Mouse (Mus musculus) ES-E14 (cell line): ENCODE data around the gene Znhit6. TPM values are rescaled to one million over a fixed set of nuclear protein-coding genes. Genes with fewer than 3 reads are reported as not detected.

Experiments used
- DNase-seq: peaks from one replicate; pipeline ENCODE4 v3.0.0-alpha.2; 2013; ENCODE audit warnings: low read depth, low spot score
- H3K27ac ChIP-seq: 2 replicates; pipeline ENCODE4 v1.5.1; 2012; ENCODE audit warnings: low read depth, mild to moderate bottlenecking, low read length, moderate library complexity, mixed read lengths; ENCODE audit not compliant: poor library complexity, insufficient read depth, severe bottlenecking
- H3K36me3 ChIP-seq: 2 replicates; pipeline ENCODE4 v1.6.1; 2012; ENCODE audit warnings: mild to moderate bottlenecking, low read length, moderate library complexity, mixed read lengths; ENCODE audit not compliant: control insufficient read depth, poor library complexity, insufficient read depth, severe bottlenecking
- H3K4me1 ChIP-seq, 2 experiments: fragments of 150-350 bp in 1 of 2; sonication (generic) in 1 of 2; 2 replicates each; pipeline ENCODE4 v1.6.1; 2012; ENCODE audit warnings: low read length in 2 of 2, mild to moderate bottlenecking in 1 of 2, mixed read lengths in 1 of 2; ENCODE audit not compliant: control insufficient read depth in 2 of 2, insufficient read depth in 2 of 2, poor library complexity in 1 of 2
- H3K4me3 ChIP-seq, 2 experiments: fragments of 150-350 bp in 1 of 2; sonication (generic) in 1 of 2; 2 replicates each; pipeline ENCODE4 v1.5.1; 2012; ENCODE audit warnings: low read length in 2 of 2, low read depth in 1 of 2, mild to moderate bottlenecking in 1 of 2, mixed read lengths in 1 of 2; ENCODE audit not compliant: insufficient read depth in 1 of 2, poor library complexity in 1 of 2, severe bottlenecking in 1 of 2
- H3K9ac ChIP-seq: 2 replicates; pipeline ENCODE4 v1.6.1; 2012; ENCODE audit warnings: low read depth, mild to moderate bottlenecking, low read length, mixed read lengths; ENCODE audit not compliant: poor library complexity, insufficient read depth, severe bottlenecking
- H3K9me3 ChIP-seq: fragments of 150-350 bp; sonication (generic); 2 replicates; pipeline ENCODE4 v1.6.1; 2012; ENCODE audit warnings: low read depth, mild to moderate bottlenecking, low read length; ENCODE audit not compliant: control insufficient read depth, insufficient read depth
- CHD2 ChIP-seq: IDR thresholded peaks from 2 replicates; pipeline ENCODE4 v1.6.1; 2014; ENCODE audit warnings: mild to moderate bottlenecking, low read depth, low read length, inconsistent platforms
- HCFC1 ChIP-seq: IDR thresholded peaks from 2 replicates; pipeline ENCODE4 v1.6.1; 2012; ENCODE audit warnings: low read length, inconsistent platforms, borderline replicate concordance; ENCODE audit not compliant: insufficient read depth
- MAFK ChIP-seq: IDR thresholded peaks from 2 replicates; pipeline ENCODE4 v1.6.1; 2014; ENCODE audit warnings: mild to moderate bottlenecking, low read depth, low read length, inconsistent platforms; ENCODE audit not compliant: insufficient read depth
- ZC3H11A ChIP-seq: IDR thresholded peaks from 2 replicates; pipeline ENCODE4 v1.6.1; 2012; ENCODE audit warnings: low read depth, mild to moderate bottlenecking, inconsistent platforms, low read length, borderline replicate concordance
- ZNF384 ChIP-seq: IDR thresholded peaks from 2 replicates; pipeline ENCODE4 v1.6.1; 2012; ENCODE audit warnings: low read depth, low read length, inconsistent platforms
- in situ Hi-C, 2 experiments: fragments of 600-800 bp; cut with MboI; formaldehyde crosslinking; loops; one replicate each; pipeline ENCODE4 v1.15.1; 2025; ENCODE audit warnings: low sequenced_read_pairs in 2 of 2, inconsistent platforms in 1 of 2; ENCODE audit not compliant: unreplicated experiment in 2 of 2
- total RNA-seq: library from RNA; depleted of rRNA; stranded (reverse); fragments of 300-350 nt; gene quantifications from 2 replicates; pipeline ENCODE4 v1.2.3, GENCODE M21; 2012

Gene Znhit6
- total RNA-seq, 1 experiment, result 56.8 TPM

DNA sequence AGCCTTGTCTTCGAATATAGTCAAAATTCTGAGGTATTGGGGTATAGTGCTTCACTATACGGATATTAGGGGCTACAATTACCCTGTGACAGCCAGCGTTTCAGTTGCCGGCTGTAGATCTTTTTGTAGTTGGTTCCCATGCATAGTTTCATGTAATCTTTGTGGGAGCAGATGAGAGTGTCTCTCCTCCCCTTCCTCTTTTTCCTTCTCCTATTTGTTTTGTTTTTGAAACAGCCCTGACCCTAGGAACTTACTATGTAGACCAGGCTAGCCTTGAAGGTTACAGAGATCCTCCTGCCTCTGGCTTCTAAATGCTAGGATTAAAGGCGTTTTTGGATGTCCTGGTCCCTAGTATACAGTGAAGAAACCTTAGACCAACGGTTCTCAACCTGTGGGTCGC, 665 bp upstream of the Znhit6 start:
- peaks cover 16% of the 10 kb centered on the region for H3K36me3 ChIP-seq
- TF ChIP-seq HCFC1 (no peak), ZC3H11A (no peak), ZNF384 (no peak), CHD2 (no peak), MAFK (no peak)
- no peak overlapping the region for H3K9ac ChIP-seq
- H3K4me1 ChIP-seq, result peaks cover 0 to 2% of the 10 kb centered on the region in 2 experiments; a peak in 2 of 4 replicates
- no peaks in the 10 kb centered on the region for H3K9me3 ChIP-seq
- no peak overlapping the region for H3K27ac ChIP-seq
- H3K4me3 ChIP-seq, result no peak overlapping the region
- no peak for DNase-seq
- in situ Hi-C loops, result no loop called here

DNA sequence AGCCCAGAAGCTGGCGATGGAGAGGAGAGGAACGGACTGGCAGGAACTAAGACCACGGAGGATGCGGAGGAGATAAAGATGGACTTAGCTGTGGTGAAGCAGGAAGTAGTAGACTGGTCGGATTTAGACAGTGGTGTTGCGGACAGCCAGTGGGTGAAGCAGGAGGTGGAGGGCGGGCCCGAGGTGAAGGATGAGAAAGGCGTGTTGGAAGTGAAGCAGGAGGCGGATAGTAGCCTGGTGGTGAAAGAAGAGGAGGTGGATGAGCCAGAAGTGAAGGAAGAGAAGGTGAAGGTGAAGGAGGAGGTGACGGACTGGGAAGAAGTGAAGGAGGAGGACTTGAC, 447 bp downstream of the Znhit6 start:
- in situ Hi-C loops, result no loop called here
- peaks cover 22% of the 10 kb centered on the region for H3K36me3 ChIP-seq
- TF ChIP-seq HCFC1 (no peak), ZNF384 (no peak), ZC3H11A (no peak), CHD2 (no peak), MAFK (no peak)
- no peak for DNase-seq
- H3K27ac ChIP-seq, result no peak overlapping the region
- H3K9me3 ChIP-seq, result no peaks in the 10 kb centered on the region
- peak overlapping the region; percentile 89 for H3K9ac ChIP-seq
- peak overlapping the region; percentile 92 to 95 for H3K4me3 ChIP-seq
- peaks cover 0 to 2% of the 10 kb centered on the region in 2 experiments; a peak in 2 of 4 replicates for H3K4me1 ChIP-seq

DNA sequence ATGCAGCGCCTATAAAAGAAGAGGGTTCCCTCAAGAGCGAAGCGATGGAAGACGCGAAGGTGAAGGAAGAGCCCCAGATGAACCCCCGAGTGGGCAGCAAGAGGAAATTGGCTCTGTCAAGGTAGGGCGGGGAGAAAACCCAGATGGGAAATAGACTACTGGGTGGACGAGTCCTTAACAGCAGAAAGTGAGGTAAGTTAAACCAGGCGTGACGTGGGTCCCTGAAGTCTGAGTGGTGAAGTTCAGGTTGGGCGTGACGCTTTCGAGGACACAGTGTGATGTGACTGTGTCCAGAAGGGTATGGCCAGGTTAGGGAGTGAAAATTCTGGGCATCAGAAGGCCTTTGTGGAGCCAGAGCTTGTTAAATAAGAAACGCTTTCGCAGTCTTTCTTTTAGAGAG, 871 bp downstream of the Znhit6 start:
- TF ChIP-seq MAFK, result no peak
- TF ChIP-seq ZC3H11A, result no peak
- TF ChIP-seq HCFC1, result no peak
- no peak for TF ChIP-seq CHD2
- Histone ChIP-seq H3K27ac (no peak overlapping the region), H3K9ac (peak overlapping the region; percentile 89), H3K4me1 (peaks cover 0 to 2% of the 10 kb centered on the region in 2 experiments; a peak in 2 of 4 replicates), H3K4me3 (peak overlapping the region; percentile 92 to 95), H3K9me3 (no peaks in the 10 kb centered on the region), H3K36me3 (peaks cover 22% of the 10 kb centered on the region)
- DNase-seq, result no peak
- in situ Hi-C loops, result no loop called here

DNA sequence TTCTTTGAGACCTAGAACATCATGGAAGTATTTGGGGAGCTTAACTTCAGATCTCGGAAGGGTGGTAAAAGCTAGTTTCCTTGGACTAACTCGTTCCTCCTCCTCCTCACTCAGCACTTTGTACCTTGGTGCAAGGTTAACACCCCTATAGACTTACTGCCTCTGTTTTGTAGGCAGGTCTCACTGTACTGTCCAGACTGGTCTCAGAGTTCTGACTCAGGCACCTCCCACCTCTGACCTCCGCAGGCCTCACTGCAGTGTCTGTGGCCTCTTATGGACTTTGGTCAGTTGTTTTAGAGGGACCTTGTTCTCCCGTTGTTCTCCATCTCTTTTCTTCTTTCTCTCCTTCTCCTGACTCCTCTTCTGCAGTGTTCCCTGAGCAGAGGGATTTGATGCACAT, 7.0 kb downstream of the Znhit6 start:
- no peaks in the 10 kb centered on the region for H3K9me3 ChIP-seq
- peaks cover 48% of the 10 kb centered on the region for H3K36me3 ChIP-seq
- DNase-seq, result no peak
- no peak overlapping the region for H3K4me3 ChIP-seq
- in situ Hi-C loops, result no loop called here
- no peak overlapping the region for H3K27ac ChIP-seq
- no peak for TF ChIP-seq CHD2
- TF ChIP-seq ZNF384, result no peak
- no peak overlapping the region for H3K9ac ChIP-seq
- H3K4me1 ChIP-seq, result no peaks in the 10 kb centered on the region

DNA sequence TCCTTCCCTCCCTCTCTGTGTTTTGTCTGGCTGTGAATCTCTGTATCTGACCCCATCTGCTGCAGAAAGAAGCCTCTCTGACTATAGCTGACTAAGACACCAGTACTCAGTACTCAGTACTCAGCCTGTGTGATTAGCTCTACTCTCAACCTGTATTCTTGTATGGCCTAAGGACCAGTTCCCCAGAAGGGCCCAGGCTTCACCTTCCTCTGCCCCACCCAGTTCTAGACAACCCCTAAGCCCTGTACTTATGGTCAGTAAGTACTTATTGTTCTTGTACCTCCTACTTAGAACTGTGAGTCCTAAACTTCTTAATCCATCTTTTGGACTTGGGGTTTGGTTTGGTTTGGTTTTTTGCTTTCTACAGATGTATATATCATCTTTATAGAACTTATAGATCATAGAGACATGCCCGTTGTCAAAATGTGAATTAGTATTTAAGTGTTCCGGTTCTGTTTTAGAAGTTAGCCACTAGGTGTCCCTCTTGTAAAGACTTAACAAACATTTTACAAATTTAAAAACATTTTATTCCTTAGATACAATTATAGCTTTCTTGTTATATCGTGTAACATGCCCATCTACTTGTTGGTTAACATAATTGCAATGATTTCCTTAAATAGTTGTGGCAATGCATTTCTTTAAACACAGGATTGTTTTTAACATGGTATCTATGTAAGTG, 7.7 kb downstream of the Znhit6 start:
- H3K36me3 ChIP-seq, result peaks cover 45% of the 10 kb centered on the region
- H3K4me1 ChIP-seq, result no peaks in the 10 kb centered on the region
- no peak for DNase-seq
- no peaks in the 10 kb centered on the region for H3K9me3 ChIP-seq
- no peak overlapping the region for H3K27ac ChIP-seq
- H3K9ac ChIP-seq, result no peak overlapping the region
- in situ Hi-C loops, result no loop called here
- TF ChIP-seq ZC3H11A (no peak), HCFC1 (no peak), CHD2 (no peak), MAFK (no peak), ZNF384 (no peak)
- no peak overlapping the region for H3K4me3 ChIP-seq
